Mouse (Mus musculus): ENCODE data around the gene Zfp747. TPM values are rescaled to one million over a fixed set of nuclear protein-coding genes. Genes with fewer than 3 reads are reported as not detected.

Zfp747 gene
- total RNA-seq, 2 experiments from 2014 or later = 7.5 to 9.2 TPM

- DNase-seq = no peak
These were observed 40.2 kb downstream of the Zfp747 start for GRCm38 (mm10) chr7:127335604-127336003.

- no peak for DNase-seq
These were observed 42.6 kb downstream of the Zfp747 start for GRCm38 (mm10) chr7:127333240-127333639.

GRCm38 (mm10) chr7:127326685-127327084 lies 49.2 kb downstream of the Zfp747 start:
- DNase-seq = no peak

- DNase-seq = no peak
These were observed 50.3 kb downstream of the Zfp747 start for GRCm38 (mm10) chr7:127325550-127325949.

- no peak for DNase-seq
These were observed 50.9 kb downstream of the Zfp747 start for GRCm38 (mm10) chr7:127324944-127325343.

Other genes starting within 250 kb of the Zfp747 start
- gene Spn, start 238.2 kb downstream of the Zfp747 start, total RNA-seq (2021) = 1 to 10 TPM; 3.2 to 3.3 TPM
- 10 to 100 TPM; 50.9 to 54.9 TPM for gene Cd2bp2, start 180.0 kb downstream of the Zfp747 start, total RNA-seq (2021)
- 10 to 100 TPM; 39.0 to 40.5 TPM for gene Tbc1d10b, start 167.6 kb downstream of the Zfp747 start, total RNA-seq (2021)
- 1,000 to 10,000 TPM in 1 of 2 experiments, 100 to 1,000 TPM in 1; 678 to 2,339 TPM for gene Mylpf, start 167.2 kb downstream of the Zfp747 start, total RNA-seq (2021)
- gene Zfp553, start 143.0 kb downstream of the Zfp747 start, total RNA-seq (2021) = 10 to 100 TPM in 1 of 2 experiments, 1 to 10 TPM in 1; 9.2 to 13.4 TPM
- gene Sept1, start 142.9 kb downstream of the Zfp747 start, total RNA-seq (2021) = 10 to 100 TPM; 17.6 to 17.8 TPM
- gene Zfp771, start 131.8 kb downstream of the Zfp747 start, total RNA-seq (2021) = 10 to 100 TPM; 23.5 to 31.7 TPM
- gene Dctpp1, start 115.3 kb downstream of the Zfp747 start, total RNA-seq (2021) = 10 to 100 TPM; 60.7 to 65.0 TPM
- 100 to 1,000 TPM; 189 to 268 TPM for gene Sephs2, start 102.0 kb downstream of the Zfp747 start, total RNA-seq (2021)
- gene Itgal, start 79.8 kb downstream of the Zfp747 start, total RNA-seq (2021) = 1 to 10 TPM; 4.7 to 5.0 TPM
- gene Zfp768, start 30.5 kb downstream of the Zfp747 start, total RNA-seq (2021) = 10 to 100 TPM; 31.7 to 38.2 TPM
- gene 9130019O22Rik, start 11.1 kb upstream of the Zfp747 start, total RNA-seq (2021) = 1 to 10 TPM; 4.1 to 4.4 TPM
- 1 to 10 TPM; 8.6 to 9.4 TPM for gene E430018J23Rik, start 17.6 kb upstream of the Zfp747 start, total RNA-seq (2021)
- gene Zfp764, start 30.8 kb upstream of the Zfp747 start, total RNA-seq (2021) = 1 to 10 TPM; 5.7 to 6.2 TPM
- 10 to 100 TPM; 11.3 to 13.0 TPM for gene Zfp688, start 46.0 kb upstream of the Zfp747 start, total RNA-seq (2021)
- 1 to 10 TPM; 3.6 to 4.3 TPM for gene Zfp689, start 73.1 kb upstream of the Zfp747 start, total RNA-seq (2021)
- 10 to 100 TPM; 37.3 to 40.0 TPM for gene Prr14, start 83.6 kb upstream of the Zfp747 start, total RNA-seq (2021)
- 10 to 100 TPM; 53.3 to 65.8 TPM for gene Fbrs, start 103.1 kb upstream of the Zfp747 start, total RNA-seq (2021)
- gene Srcap, start 135.9 kb upstream of the Zfp747 start, total RNA-seq (2021) = 10 to 100 TPM; 70.0 to 94.2 TPM
- gene Gm42715, start 143.5 kb upstream of the Zfp747 start, total RNA-seq (2021) = 10 to 100 TPM; 17.9 to 28.8 TPM
- gene Tmem265, start 185.3 kb upstream of the Zfp747 start, total RNA-seq (2021) = not detected
- gene Phkg2, start 197.3 kb upstream of the Zfp747 start, total RNA-seq (2021) = 10 to 100 TPM; 33.0 to 37.9 TPM
- 1 to 10 TPM; 8.0 to 9.2 TPM for gene Ccdc189, start 212.5 kb upstream of the Zfp747 start, total RNA-seq (2021)
- gene Rnf40, start 212.7 kb upstream of the Zfp747 start, total RNA-seq (2021) = 10 to 100 TPM; 51.5 to 59.7 TPM
- gene Zfp629, start 239.7 kb upstream of the Zfp747 start, total RNA-seq (2021) = 10 to 100 TPM; 18.2 to 30.4 TPM

All from adrenal gland, postnatal 10 days (tissue).